Mouse (Mus musculus): ENCODE measurements at regions not wholly inside any gene's neighbourhood (a gene's known extent, or its start where the extent isn't known, plus 50 kb on each side); places are given as distances from the start of the nearest gene placed in this dataset.

- Histone ChIP-seq H3K4me2 (no peak overlapping the region), H3K27ac (replicated peaks) (no peak overlapping the region), H3K4me1 (replicated peaks) (peaks cover 12% of the 10 kb centered on the region), H3K27me3 (no peaks in the 10 kb centered on the region), H3K4me3 (replicated peaks) (no peak overlapping the region), H3K36me3 (replicated peaks) (no peaks in the 10 kb centered on the region), H3K9ac (no peak overlapping the region), H3K9me3 (replicated peaks) (no peaks in the 10 kb centered on the region)
- WGBS (ENCODE audit: insufficient replicate concordance) = 43% methylated on average over 3 of the region's 3 CpGs
- ATAC-seq (ENCODE audit: insufficient read depth) = peak; percentile 70
Observed at GRCm38 (mm10) chr2:92678999-92679704, 79.6 kb downstream of the Chst1 start.

GRCm38 (mm10) chr2:92682256-92682655 lies 82.7 kb downstream of the Chst1 start:
- no peak for ATAC-seq (ENCODE audit: insufficient read depth)
- WGBS (ENCODE audit: insufficient replicate concordance) = 84% methylated on average over 9 of the region's 9 CpGs
- no peak overlapping the region for H3K4me2 ChIP-seq

GRCm38 (mm10) chr2:92687702-92688101 lies 88.2 kb downstream of the Chst1 start:
- ATAC-seq (ENCODE audit: insufficient read depth) = no peak
- 49% methylated on average over 1 of the region's 1 CpGs for WGBS (ENCODE audit: insufficient replicate concordance)

More at GRCm38 (mm10) chr2:92682256-92682655, 82.7 kb downstream of the Chst1 start:
- Histone ChIP-seq H3K27ac (replicated peaks) (no peak overlapping the region), H3K4me1 (replicated peaks) (peaks cover 12% of the 10 kb centered on the region), H3K36me3 (replicated peaks) (no peaks in the 10 kb centered on the region), H3K27me3 (no peaks in the 10 kb centered on the region), H3K9me3 (replicated peaks) (no peaks in the 10 kb centered on the region), H3K4me3 (replicated peaks) (no peak overlapping the region), H3K9ac (no peak overlapping the region)

GRCm38 (mm10) chr2:92689203-92689602 lies 89.7 kb downstream of the Chst1 start:
- Histone ChIP-seq H3K9me3 (replicated peaks) (no peaks in the 10 kb centered on the region), H3K4me3 (replicated peaks) (no peak overlapping the region), H3K36me3 (replicated peaks) (no peaks in the 10 kb centered on the region), H3K9ac (no peak overlapping the region), H3K27me3 (no peaks in the 10 kb centered on the region), H3K4me2 (no peak overlapping the region), H3K4me1 (replicated peaks) (no peaks in the 10 kb centered on the region), H3K27ac (replicated peaks) (no peak overlapping the region)
- 52% methylated on average over 2 of the region's 2 CpGs for WGBS (ENCODE audit: insufficient replicate concordance)
- ATAC-seq (ENCODE audit: insufficient read depth) = no peak

More at GRCm38 (mm10) chr2:92687702-92688101, 88.2 kb downstream of the Chst1 start:
- H3K27ac ChIP-seq (replicated peaks) = no peak overlapping the region
- H3K36me3 ChIP-seq (replicated peaks) = no peaks in the 10 kb centered on the region
- H3K4me1 ChIP-seq (replicated peaks) = no peaks in the 10 kb centered on the region
- H3K4me3 ChIP-seq (replicated peaks) = no peak overlapping the region
- H3K9ac ChIP-seq = no peak overlapping the region
- H3K9me3 ChIP-seq (replicated peaks) = no peaks in the 10 kb centered on the region
- H3K4me2 ChIP-seq = no peak overlapping the region
- H3K27me3 ChIP-seq = no peaks in the 10 kb centered on the region

GRCm38 (mm10) chr2:92690304-92690703 lies 90.8 kb downstream of the Chst1 start:
- no peak overlapping the region for H3K4me2 ChIP-seq
- H3K27me3 ChIP-seq = no peaks in the 10 kb centered on the region
- H3K27ac ChIP-seq (replicated peaks) = no peak overlapping the region
- H3K4me1 ChIP-seq (replicated peaks) = no peaks in the 10 kb centered on the region
- no peaks in the 10 kb centered on the region for H3K36me3 ChIP-seq (replicated peaks)
- ATAC-seq (ENCODE audit: insufficient read depth) = no peak
- H3K9me3 ChIP-seq (replicated peaks) = no peaks in the 10 kb centered on the region
- no peak overlapping the region for H3K9ac ChIP-seq
- H3K4me3 ChIP-seq (replicated peaks) = no peak overlapping the region
- 57% methylated on average over 2 of the region's 2 CpGs for WGBS (ENCODE audit: insufficient replicate concordance)

- no peaks in the 10 kb centered on the region for H3K4me1 ChIP-seq (replicated peaks)
- H3K9ac ChIP-seq = no peak overlapping the region
- H3K4me2 ChIP-seq = no peak overlapping the region
- H3K36me3 ChIP-seq (replicated peaks) = no peaks in the 10 kb centered on the region
- no peaks in the 10 kb centered on the region for H3K9me3 ChIP-seq (replicated peaks)
- 47% methylated on average over 2 of the region's 2 CpGs for WGBS (ENCODE audit: insufficient replicate concordance)
- no peak overlapping the region for H3K4me3 ChIP-seq (replicated peaks)
- ATAC-seq (ENCODE audit: insufficient read depth) = no peak
- no peaks in the 10 kb centered on the region for H3K27me3 ChIP-seq
- no peak overlapping the region for H3K27ac ChIP-seq (replicated peaks)
Observed at GRCm38 (mm10) chr2:92691438-92691837, 91.9 kb downstream of the Chst1 start.

GRCm38 (mm10) chr2:92692623-92693022 lies 93.1 kb downstream of the Chst1 start:
- no peak overlapping the region for H3K27ac ChIP-seq (replicated peaks)
- 36% methylated on average over 1 of the region's 1 CpGs for WGBS (ENCODE audit: insufficient replicate concordance)
- no peaks in the 10 kb centered on the region for H3K27me3 ChIP-seq
- H3K4me2 ChIP-seq = no peak overlapping the region
- H3K9me3 ChIP-seq (replicated peaks) = no peaks in the 10 kb centered on the region
- no peaks in the 10 kb centered on the region for H3K36me3 ChIP-seq (replicated peaks)
- H3K9ac ChIP-seq = no peak overlapping the region
- ATAC-seq (ENCODE audit: insufficient read depth) = no peak
- H3K4me1 ChIP-seq (replicated peaks) = no peaks in the 10 kb centered on the region
- H3K4me3 ChIP-seq (replicated peaks) = no peak overlapping the region

GRCm38 (mm10) chr2:92693024-92693423 lies 93.5 kb downstream of the Chst1 start:
- no peak overlapping the region for H3K4me3 ChIP-seq (replicated peaks)
- ATAC-seq (ENCODE audit: insufficient read depth) = no peak

GRCm38 (mm10) chr2:92694797-92695196 lies 95.3 kb downstream of the Chst1 start:
- H3K4me3 ChIP-seq (replicated peaks) = no peak overlapping the region
- no peak overlapping the region for H3K9ac ChIP-seq
- no peak overlapping the region for H3K27ac ChIP-seq (replicated peaks)
- no peak for ATAC-seq (ENCODE audit: insufficient read depth)
- no peaks in the 10 kb centered on the region for H3K9me3 ChIP-seq (replicated peaks)
- no peaks in the 10 kb centered on the region for H3K36me3 ChIP-seq (replicated peaks)
- no peaks in the 10 kb centered on the region for H3K4me1 ChIP-seq (replicated peaks)
- 50% methylated on average over 2 of the region's 2 CpGs for WGBS (ENCODE audit: insufficient replicate concordance)
- H3K27me3 ChIP-seq = no peaks in the 10 kb centered on the region
- H3K4me2 ChIP-seq = no peak overlapping the region

More at GRCm38 (mm10) chr2:92693024-92693423, 93.5 kb downstream of the Chst1 start:
- Histone ChIP-seq H3K36me3 (replicated peaks) (no peaks in the 10 kb centered on the region), H3K27ac (replicated peaks) (no peak overlapping the region), H3K27me3 (no peaks in the 10 kb centered on the region), H3K4me2 (no peak overlapping the region), H3K9me3 (replicated peaks) (no peaks in the 10 kb centered on the region), H3K4me1 (replicated peaks) (no peaks in the 10 kb centered on the region), H3K9ac (no peak overlapping the region)

- ATAC-seq (ENCODE audit: insufficient read depth) = no peak
- Histone ChIP-seq H3K36me3 (replicated peaks) (no peaks in the 10 kb centered on the region), H3K9ac (no peak overlapping the region), H3K4me2 (no peak overlapping the region), H3K9me3 (replicated peaks) (no peaks in the 10 kb centered on the region), H3K27me3 (no peaks in the 10 kb centered on the region), H3K4me1 (replicated peaks) (no peaks in the 10 kb centered on the region), H3K27ac (replicated peaks) (no peak overlapping the region), H3K4me3 (replicated peaks) (no peak overlapping the region)
- 38% methylated on average over 3 of the region's 3 CpGs for WGBS (ENCODE audit: insufficient replicate concordance)
Observed at GRCm38 (mm10) chr2:92695869-92696268, 96.4 kb downstream of the Chst1 start.

- 63% methylated on average over 5 of the region's 5 CpGs for WGBS (ENCODE audit: insufficient replicate concordance)
- no peak for ATAC-seq (ENCODE audit: insufficient read depth)
- H3K4me3 ChIP-seq (replicated peaks) = no peak overlapping the region
Observed at GRCm38 (mm10) chr2:92697721-92698120, 98.2 kb downstream of the Chst1 start.

GRCm38 (mm10) chr2:92699360-92699759 lies 99.9 kb downstream of the Chst1 start:
- no peak overlapping the region for H3K27ac ChIP-seq (replicated peaks)
- ATAC-seq (ENCODE audit: insufficient read depth) = no peak
- H3K9me3 ChIP-seq (replicated peaks) = no peaks in the 10 kb centered on the region
- 59% methylated on average over 6 of the region's 6 CpGs for WGBS (ENCODE audit: insufficient replicate concordance)
- H3K36me3 ChIP-seq (replicated peaks) = no peaks in the 10 kb centered on the region
- H3K4me2 ChIP-seq = no peak overlapping the region
- H3K4me1 ChIP-seq (replicated peaks) = no peaks in the 10 kb centered on the region
- H3K4me3 ChIP-seq (replicated peaks) = no peak overlapping the region
- H3K27me3 ChIP-seq = no peaks in the 10 kb centered on the region
- no peak overlapping the region for H3K9ac ChIP-seq

More at GRCm38 (mm10) chr2:92697721-92698120, 98.2 kb downstream of the Chst1 start:
- Histone ChIP-seq H3K4me2 (no peak overlapping the region), H3K36me3 (replicated peaks) (no peaks in the 10 kb centered on the region), H3K4me1 (replicated peaks) (no peaks in the 10 kb centered on the region), H3K9me3 (replicated peaks) (no peaks in the 10 kb centered on the region), H3K9ac (no peak overlapping the region), H3K27me3 (no peaks in the 10 kb centered on the region), H3K27ac (replicated peaks) (no peak overlapping the region)

Data from liver, embryonic 15.5 days (tissue).